Mouse (Mus musculus) heart, adult 2 months (tissue): ENCODE results near the gene Ebf1. TPM values are rescaled to one million over a fixed set of nuclear protein-coding genes. Genes with fewer than 3 reads are reported as not detected.

ENCODE experiments used
- DNase-seq, 2 experiments: peaks; one replicate each; pipeline ENCODE4 v3.0.0; 2021
- H3K27ac ChIP-seq: fragments of 200-600 bp; 2 replicates; pipeline ENCODE4 v1.8.1; 2022
- H3K27me3 ChIP-seq: fragments of 200-500 bp; 2 replicates; pipeline ENCODE4 v1.6.1; 2012; ENCODE audit warnings: mild to moderate bottlenecking, low read length, inconsistent platforms, mixed read lengths; ENCODE audit not compliant: control insufficient read depth, insufficient read depth
- H3K36me3 ChIP-seq: fragments of 200-500 bp; 2 replicates; pipeline ENCODE4 v1.6.1; 2012; ENCODE audit warnings: low read length, inconsistent platforms; ENCODE audit not compliant: control insufficient read depth, insufficient read depth
- H3K4me1 ChIP-seq: fragments of 200-500 bp; 2 replicates; pipeline ENCODE4 v1.6.1; 2011; ENCODE audit warnings: low read length; ENCODE audit not compliant: control insufficient read depth, insufficient read depth
- H3K4me3 ChIP-seq: fragments of 200-600 bp; 2 replicates; pipeline ENCODE4 v1.8.1; 2022
- H3K79me2 ChIP-seq: fragments of 200-500 bp; replicated peaks from 2 replicates; pipeline ENCODE4 v1.6.1; 2012; ENCODE audit warnings: mild to moderate bottlenecking, inconsistent platforms, low read length, moderate library complexity, mixed read lengths; ENCODE audit not compliant: control insufficient read depth, insufficient read depth
- H3K9ac ChIP-seq: fragments of 200-500 bp; 2 replicates; pipeline ENCODE4 v1.6.1; 2012; ENCODE audit warnings: low read depth, mild to moderate bottlenecking, control low read depth, inconsistent platforms, low read length, mixed read lengths
- CTCF ChIP-seq: fragments of 200-600 bp; IDR thresholded peaks from 2 replicates; pipeline ENCODE4 v1.8.1; 2022; ENCODE audit warnings: antibody characterized with exemption, mild to moderate bottlenecking, moderate library complexity
- EP300 ChIP-seq: fragments of 200-500 bp; IDR thresholded peaks from 2 replicates; pipeline ENCODE4 v1.6.1; 2011; ENCODE audit warnings: low read depth, low read length, control low read depth; ENCODE audit not compliant: insufficient read depth
- POLR2A ChIP-seq: fragments of 200-500 bp; IDR thresholded peaks from 2 replicates; pipeline ENCODE4 v1.6.1; 2011; ENCODE audit warnings: mild to moderate bottlenecking, low read depth, low read length, control low read depth; ENCODE audit not compliant: insufficient read depth
- WGBS: fragments of 180-500 bp; shearing (Covaris S2); methylation state at CpG from one replicate; pipeline ENCODE4 v1.1.7; 2018; 5-methylcytosine and 5-hydroxymethylcytosine counted together
- intact Hi-C: fragments of 180-260 bp; cut with DNase I; formaldehyde crosslinking; loops from one replicate; pipeline ENCODE4 v1.15.1; 2025
- polyA plus RNA-seq: library from polyadenylated mRNA; depleted of rRNA; stranded (reverse); fragments of >200 nt; gene quantifications from 2 replicates; pipeline ENCODE4 v1.2.3, GENCODE M21; 2012
- total RNA-seq, 2 experiments: library from RNA; stranded (reverse); gene quantifications; 2 replicates each; pipeline ENCODE4 v1.2.3; 2021

The Ebf1 gene
- total and polyA plus RNA-seq, 3 experiments, result 11.4 to 13.6 (median 12.2) TPM

DNA sequence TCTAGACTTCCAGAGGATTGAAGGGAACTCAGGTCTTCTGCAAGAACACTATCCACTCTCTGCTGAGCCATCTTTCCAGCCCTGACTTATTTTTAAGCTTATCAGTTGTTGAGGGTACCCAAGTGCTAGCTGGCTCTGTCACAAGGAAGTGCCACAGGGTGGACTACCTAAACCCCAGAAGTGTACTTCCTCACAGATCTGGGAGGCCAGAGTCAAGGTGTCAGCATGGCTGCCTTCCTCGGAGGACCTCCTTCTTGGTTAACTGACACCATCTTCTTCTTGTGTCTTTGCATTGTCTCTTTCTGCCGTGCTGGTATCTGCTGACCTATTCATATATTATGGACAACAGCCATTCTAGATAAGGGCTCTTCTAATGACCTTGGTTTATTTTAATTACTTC is 89.3 kb downstream of the Ebf1 start:
- no peaks in the 10 kb centered on the region for H3K27me3 ChIP-seq
- intact Hi-C loops, result loop anchor here (5.0 kb wide), 1 partner anchor 89 kb away; the partner anchor contains the start of gene Ebf1
- 73% methylated on average over 2 of the region's 2 CpGs for WGBS
- H3K79me2 ChIP-seq, result 0 out of 2 replicates have a peak, but pooled peaks cover 3% of the 10 kb centered on the region
- H3K9ac ChIP-seq, result no peak overlapping the region
- peak overlapping the region; percentile 47; the same call in 1 of the 2 replicates for H3K27ac ChIP-seq
- DNase-seq, result no peak
- TF ChIP-seq CTCF (no peak), POLR2A (no peak), EP300 (no peak)
- H3K36me3 ChIP-seq, result peaks cover 8% of the 10 kb centered on the region
- H3K4me3 ChIP-seq, result no peak overlapping the region
- peaks cover 10% of the 10 kb centered on the region for H3K4me1 ChIP-seq

DNA sequence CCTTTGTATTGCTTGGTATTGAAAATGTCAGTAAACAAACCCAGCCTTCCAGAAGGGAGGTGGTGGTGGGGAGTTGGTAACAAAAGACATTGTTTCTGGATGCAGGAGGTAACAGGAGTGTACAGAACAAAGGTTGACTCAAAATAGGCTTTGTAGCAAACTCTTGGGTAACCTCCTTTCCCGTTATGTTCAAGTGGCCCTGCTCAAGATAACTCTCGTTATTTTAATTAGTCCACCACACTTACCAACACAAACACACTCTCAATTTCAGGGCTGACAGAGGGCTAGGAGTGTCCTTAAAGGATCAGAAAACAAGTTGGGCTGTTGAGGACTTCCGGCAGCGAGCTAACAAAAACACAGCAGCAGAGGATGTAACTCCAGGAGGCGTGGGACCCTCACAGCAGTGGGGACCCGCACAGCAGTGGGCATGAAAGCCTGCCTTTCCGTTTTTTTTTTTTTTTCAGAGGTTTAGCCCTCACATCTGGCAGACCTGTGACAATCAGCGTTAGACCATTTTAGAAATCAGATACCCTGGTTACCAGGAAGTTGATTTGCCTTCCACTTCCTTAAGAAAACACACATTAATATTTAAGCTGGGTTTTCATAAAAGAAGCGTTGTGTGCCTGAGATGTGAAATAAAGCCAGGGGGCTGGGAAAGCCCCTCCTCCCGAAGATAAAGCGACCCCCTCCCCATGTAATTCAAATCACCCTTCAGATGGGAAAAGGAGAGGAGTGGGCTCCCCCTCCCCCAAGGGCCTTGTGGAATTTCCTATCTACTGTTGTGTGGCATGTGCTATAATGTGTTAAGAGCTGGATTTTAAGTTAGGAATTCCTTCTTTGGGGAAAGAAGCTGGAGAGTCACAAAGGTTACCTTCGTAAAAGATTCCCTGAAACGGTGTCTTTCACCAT is 90.5 kb downstream of the Ebf1 start:
- H3K9ac ChIP-seq, result no peak overlapping the region
- peak overlapping the region; percentile 84 for H3K27ac ChIP-seq
- 0 out of 2 replicates have a peak, but pooled peaks cover 3% of the 10 kb centered on the region for H3K79me2 ChIP-seq
- H3K4me3 ChIP-seq, result peak overlapping the region; percentile 29; the same call in 1 of the 2 replicates
- intact Hi-C loops, result loop anchor here (5.0 kb wide), 1 partner anchor 90 kb away; the partner anchor contains the start of gene Ebf1
- no peaks in the 10 kb centered on the region for H3K27me3 ChIP-seq
- H3K36me3 ChIP-seq, result peaks cover 8% of the 10 kb centered on the region
- peak in 1 of 2 experiments; percentile 30 for DNase-seq
- TF ChIP-seq CTCF (no peak), EP300 (0 out of 2 replicates have a peak, but pooled peaks have one; percentile 19)
- H3K4me1 ChIP-seq, result peaks cover 5% of the 10 kb centered on the region
- 20% methylated on average over 13 of the region's 13 CpGs for WGBS

DNA sequence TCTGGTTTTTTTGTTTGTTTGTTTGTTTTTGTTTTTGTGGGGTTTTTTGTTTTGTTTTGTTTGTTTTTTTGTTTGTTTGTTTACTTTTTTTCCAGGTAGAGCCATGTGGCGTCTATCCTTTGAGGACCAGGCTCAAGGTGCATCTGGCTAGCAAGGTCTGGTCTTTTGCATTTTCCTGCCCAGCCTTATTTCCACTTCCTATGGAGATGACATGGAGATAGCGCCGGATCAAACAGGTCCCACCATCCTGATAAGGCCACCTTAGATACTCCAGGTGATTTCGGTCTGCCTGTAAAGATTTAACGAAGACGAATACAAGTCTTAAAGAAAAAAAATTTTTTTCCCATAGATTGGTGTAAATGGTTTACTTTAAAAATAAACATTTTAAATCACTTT is 91.2 kb downstream of the Ebf1 start:
- Histone ChIP-seq H3K36me3 (peaks cover 8% of the 10 kb centered on the region), H3K9ac (no peak overlapping the region), H3K4me3 (no peak overlapping the region), H3K27ac (peak overlapping the region; percentile 84; the same call in 1 of the 2 replicates), H3K27me3 (no peaks in the 10 kb centered on the region), H3K79me2 (0 out of 2 replicates have a peak, but pooled peaks cover 3% of the 10 kb centered on the region), H3K4me1 (peaks cover 5% of the 10 kb centered on the region)
- intact Hi-C loops, result loop anchor here (5.0 kb wide), 1 partner anchor 91 kb away; the partner anchor contains the start of gene Ebf1
- DNase-seq, result no peak
- WGBS, result 74% methylated on average over 6 of the region's 6 CpGs
- TF ChIP-seq CTCF, result no peak
- TF ChIP-seq EP300, result no peak
- no peak for TF ChIP-seq POLR2A

DNA sequence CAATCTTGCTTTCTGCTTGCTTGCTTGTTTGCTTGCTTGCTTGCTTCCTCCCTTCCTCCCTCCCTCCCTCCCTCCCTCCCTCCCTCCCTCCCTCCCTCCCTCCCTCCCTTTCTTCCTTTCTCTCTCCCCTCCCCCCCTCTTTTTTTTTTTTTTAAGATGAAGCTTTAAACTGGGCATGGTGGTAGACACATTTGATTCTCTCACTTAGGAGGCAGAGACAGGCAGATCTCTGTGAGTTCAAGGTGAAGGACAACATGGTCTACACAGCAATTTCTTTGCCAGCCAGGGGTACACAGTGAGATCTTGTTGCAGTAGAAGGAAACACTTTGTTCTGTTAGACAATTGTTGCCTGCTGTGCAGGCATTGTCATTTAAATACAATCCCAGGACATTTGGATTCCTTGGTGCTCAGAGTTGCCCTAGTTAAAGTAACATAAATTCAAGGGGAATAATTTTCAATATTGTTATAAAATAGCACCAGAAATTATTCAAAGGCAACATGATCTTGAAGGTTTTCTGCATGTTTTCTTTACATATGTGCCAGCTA is 92.0 kb downstream of the Ebf1 start:
- TF ChIP-seq EP300 (no peak), POLR2A (no peak)
- Histone ChIP-seq H3K36me3 (peaks cover 8% of the 10 kb centered on the region), H3K79me2 (no peaks in the 10 kb centered on the region), H3K27me3 (no peaks in the 10 kb centered on the region), H3K4me3 (no peak overlapping the region), H3K27ac (peak overlapping the region; percentile 24; the same call in 1 of the 2 replicates), H3K4me1 (peaks cover 6% of the 10 kb centered on the region), H3K9ac (no peak overlapping the region)
- no peak for DNase-seq
- intact Hi-C loops, result loop anchor here (5.0 kb wide), 1 partner anchor 92 kb away; the partner anchor contains the start of gene Ebf1

DNA sequence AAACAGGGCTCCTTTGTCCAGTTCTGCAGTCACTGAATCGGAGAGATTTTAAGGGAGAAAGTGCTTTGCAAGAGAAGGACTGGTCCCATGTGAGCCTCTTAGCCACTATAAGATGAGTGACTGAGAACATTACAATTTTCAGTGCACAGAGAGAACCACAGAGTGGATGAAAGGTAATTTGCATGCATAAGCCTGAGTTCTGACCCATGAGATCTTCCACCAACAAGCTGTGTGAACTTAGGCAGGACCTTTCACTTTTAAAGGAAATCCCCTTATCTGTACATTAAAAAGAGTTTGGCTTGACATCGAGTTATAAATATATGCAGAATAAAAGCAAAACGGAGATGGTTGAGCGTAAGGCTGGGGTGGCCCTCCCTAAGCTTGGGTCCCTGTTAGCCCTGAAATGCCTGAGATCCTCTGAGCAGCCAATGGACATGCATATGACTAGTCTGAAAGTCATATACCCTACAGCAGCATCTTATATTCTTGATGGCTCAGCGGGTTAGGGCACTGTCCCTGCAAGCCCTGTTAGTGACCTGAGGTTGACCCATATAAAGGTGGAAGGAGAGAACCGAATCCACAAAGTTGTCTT is 92.8 kb downstream of the Ebf1 start:
- H3K4me1 ChIP-seq, result peaks cover 10% of the 10 kb centered on the region
- WGBS, result 64% methylated on average over 6 of the region's 6 CpGs
- H3K36me3 ChIP-seq, result peaks cover 10% of the 10 kb centered on the region
- H3K4me3 ChIP-seq, result no peak overlapping the region
- H3K27me3 ChIP-seq, result no peaks in the 10 kb centered on the region
- H3K79me2 ChIP-seq, result no peaks in the 10 kb centered on the region
- H3K9ac ChIP-seq, result no peak overlapping the region
- no peak for DNase-seq
- peak overlapping the region; percentile 24; the same call in 1 of the 2 replicates for H3K27ac ChIP-seq
- TF ChIP-seq CTCF (no peak), EP300 (no peak), POLR2A (no peak)
- intact Hi-C loops, result loop anchor here (5.0 kb wide), 1 partner anchor 93 kb away; the partner anchor contains the start of gene Ebf1
